Mouse (Mus musculus): ENCODE results near the gene Ptpa. TPM values are rescaled to one million over a fixed set of nuclear protein-coding genes. Genes with fewer than 3 reads are reported as not detected.

Gene Ptpa
- total and polyA plus RNA-seq, 3 experiments = 111 to 194 (median 122) TPM

DNA sequence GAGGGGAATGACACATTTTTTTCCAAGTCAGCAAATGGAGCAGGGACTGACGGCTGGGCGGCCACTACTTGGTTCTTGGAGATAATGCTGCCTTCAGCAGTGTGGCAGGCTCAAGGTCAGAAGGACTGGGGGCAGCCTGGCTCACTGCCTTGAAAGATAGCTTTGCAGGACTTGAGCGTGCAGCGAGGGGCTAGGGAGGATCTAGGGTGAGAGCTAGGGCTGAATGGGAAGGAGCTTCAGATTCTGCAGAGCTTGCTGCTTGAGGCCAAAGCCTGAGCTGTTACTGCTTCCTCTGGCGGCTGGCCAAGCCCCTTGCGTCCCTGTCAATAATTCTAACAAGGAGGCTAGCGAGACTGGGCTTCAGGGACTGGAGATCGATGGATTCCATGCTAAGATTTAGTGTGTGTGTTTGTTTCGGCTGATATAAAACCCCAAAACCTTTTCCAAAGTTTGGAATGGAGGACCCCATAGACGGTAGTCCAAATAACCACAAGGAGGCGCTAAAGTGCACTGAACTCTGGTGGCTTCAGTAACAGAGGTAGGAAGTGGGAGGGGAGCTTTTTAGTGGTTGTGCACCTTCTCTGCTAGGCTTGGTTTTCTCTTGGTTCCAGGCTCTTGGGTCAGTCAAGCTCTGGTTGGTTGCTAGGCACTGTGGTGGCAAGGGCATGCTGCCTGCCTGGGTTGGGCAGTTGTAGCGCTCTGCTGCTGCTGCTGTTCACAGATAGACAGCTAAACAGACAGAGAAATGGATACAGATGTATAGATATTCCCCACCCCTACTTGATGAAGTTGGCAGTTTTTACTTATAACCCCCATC lies 25.1 kb downstream of the Ptpa start (continued):
- TF ChIP-seq ZC3H11A (IDR thresholded peaks at IDR 0.05; ENCODE audit: low read depth, low read length) = peak; percentile 67; the same call in 1 of the 2 replicates

DNA sequence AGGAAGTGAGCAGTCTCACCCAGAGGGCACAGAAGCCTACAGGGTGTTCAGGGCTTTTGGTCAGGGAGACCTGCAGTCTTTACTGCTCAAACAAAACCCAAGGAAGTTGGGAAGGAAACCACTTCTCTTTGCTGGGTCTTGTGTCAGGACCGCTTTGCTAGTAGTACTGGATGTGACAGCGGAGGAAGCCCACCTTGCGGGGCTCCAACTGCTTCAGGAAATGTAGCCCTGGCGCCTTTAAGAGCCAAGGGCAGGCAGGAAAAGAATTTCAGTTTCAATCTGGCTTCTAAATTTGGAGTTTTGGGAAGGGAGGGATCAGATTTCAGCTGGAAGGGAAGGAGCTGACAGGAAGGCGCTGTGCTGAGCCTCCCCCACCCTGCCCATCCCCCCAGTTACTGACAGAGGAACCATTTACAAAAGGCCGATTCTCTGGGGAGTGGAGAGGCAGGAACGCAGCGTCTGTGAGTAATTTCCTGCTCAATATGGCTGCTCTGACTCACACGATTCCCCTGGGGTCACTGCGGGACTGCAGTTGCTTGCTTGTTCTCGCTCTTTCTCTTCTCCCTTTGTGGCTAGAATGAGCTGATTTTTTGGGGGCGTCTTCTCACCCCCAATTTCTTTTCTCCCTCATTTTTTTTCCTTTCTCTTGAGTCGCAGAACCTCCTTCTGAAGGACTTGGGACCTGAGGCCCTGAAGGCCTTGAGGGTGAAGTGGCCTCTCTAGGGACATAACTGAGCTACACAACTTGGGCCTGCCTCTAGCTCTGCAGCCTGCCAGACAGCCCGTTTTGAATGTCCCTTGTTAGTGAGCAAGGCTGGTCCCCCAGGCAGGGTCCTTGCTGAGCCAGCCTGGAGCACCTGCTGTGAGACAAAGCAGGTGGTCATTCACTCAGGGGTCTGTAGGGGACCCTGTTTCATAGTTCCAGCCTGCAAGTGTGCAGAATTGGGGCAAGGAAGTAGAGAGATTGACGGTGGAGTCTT lies 26.0 kb downstream of the Ptpa start:
- peak overlapping the region; percentile 7 to 32 (median 20) for H3K4me3 ChIP-seq (replicated peaks in 1 of 3; ENCODE audit: low read depth in 2 of 3, low read length in 2 of 3, poor library complexity in 1 of 3)
- dilution Hi-C loops (cut with MboI; ENCODE audit: extremely low pct_ligation_motif_present, extremely low pct_unique_long_range_greater_than_20kb, low sequenced_read_pairs) = no loop called here
- no peaks in the 10 kb centered on the region for H3K27me3 ChIP-seq (replicated peaks)
- H3K9me3 ChIP-seq (replicated peaks; ENCODE audit: low read length) = no peaks in the 10 kb centered on the region
- in situ Hi-C loops (cut with MboI; ENCODE audit: low pct_ligation_motif_present, low pct_unique_long_range_greater_than_20kb, low sequenced_read_pairs) = no loop called here
- H3K27ac ChIP-seq (ENCODE audit: insufficient read depth, low read depth) = peak overlapping the region; percentile 88
- H3K9ac ChIP-seq (ENCODE audit: insufficient read depth, low read depth) = peak overlapping the region; percentile 69
- H3K36me3 ChIP-seq (replicated peaks in 1 of 2; ENCODE audit: control insufficient read depth in 1 of 2, insufficient read depth in 1 of 2, low read length in 1 of 2) = peaks cover 47 to 83% of the 10 kb centered on the region in 2 experiments
- DNase-seq (ENCODE audit: extremely low read depth) = peak; percentile 99
- peak overlapping the region; percentile 75 for H3K4me2 ChIP-seq (ENCODE audit: insufficient read depth, low read depth, poor library complexity, severe bottlenecking)
- no peaks in the 10 kb centered on the region for H3K79me2 ChIP-seq (replicated peaks; ENCODE audit: control insufficient read depth, extremely low read depth, insufficient read depth, poor library complexity, severe bottlenecking)
- peaks cover 31 to 59% of the 10 kb centered on the region in 2 experiments for H3K4me1 ChIP-seq (ENCODE audit: control insufficient read depth in 1 of 2, insufficient read depth in 2 of 2)
- TF ChIP-seq MXI1 (IDR thresholded peaks at IDR 0.05; ENCODE audit: low read depth, low read length) = peak; percentile 82
- peak; percentile 53; the same call in 1 of the 2 replicates for TF ChIP-seq NELFE (IDR thresholded peaks at IDR 0.05; ENCODE audit: low read depth, low read length)
- peak; percentile 90 for TF ChIP-seq JUND (conservative IDR thresholded peaks at IDR 0.05; ENCODE audit: low read depth, low read length)
- peak; percentile 58; the same call in 1 of the 2 replicates for TF ChIP-seq E2F4 (IDR thresholded peaks at IDR 0.05; ENCODE audit: insufficient replicate concordance, low read depth, low read length)
- TF ChIP-seq IRF4 (IDR thresholded peaks at IDR 0.05; ENCODE audit: low read depth, low read length) = peak; percentile 96
- TF ChIP-seq RAD21 (IDR thresholded peaks at IDR 0.05; ENCODE audit: low read depth, low read length) = peak; percentile 21
- TF ChIP-seq UBTF (IDR thresholded peaks at IDR 0.05; ENCODE audit: low read depth, low read length) = no peak; the same call in 1 of the 2 replicates
- no peak for TF ChIP-seq CHD1 (IDR thresholded peaks at IDR 0.05; ENCODE audit: low read depth, low read length)
- TF ChIP-seq MAFK (IDR thresholded peaks at IDR 0.05; ENCODE audit: insufficient replicate concordance, low read length) = no peak; the same call in 1 of the 2 replicates
- TF ChIP-seq EP300 (IDR thresholded peaks at IDR 0.05; ENCODE audit: low read length) = peak; percentile 95
- TF ChIP-seq CTCF (conservative IDR thresholded peaks at IDR 0.05 in 1 of 2, IDR thresholded peaks at IDR 0.05 in 1 of 2; ENCODE audit: low read depth in 2 of 2, low read length in 2 of 2) = 0 out of 4 replicates have a peak, but pooled peaks of 1 of the 2 experiments have one; percentile 22
- peak; percentile 94 for TF ChIP-seq SIN3A (IDR thresholded peaks at IDR 0.05; ENCODE audit: low read length)
- TF ChIP-seq CHD2 (IDR thresholded peaks at IDR 0.05; ENCODE audit: low read length) = peak; percentile 99
- no peak for TF ChIP-seq ZC3H11A (IDR thresholded peaks at IDR 0.05; ENCODE audit: low read depth, low read length)
- no peak; the same call in 1 of the 2 replicates for TF ChIP-seq GABPA (IDR thresholded peaks at IDR 0.05; ENCODE audit: insufficient replicate concordance, low read depth, low read length)
- peak; percentile 85 for TF ChIP-seq JUN (IDR thresholded peaks at IDR 0.05; ENCODE audit: insufficient read depth, low read depth, low read length)
- peak; percentile 73; the same call in 1 of the 2 replicates for TF ChIP-seq ZMIZ1 (IDR thresholded peaks at IDR 0.05; ENCODE audit: low read depth, low read length)
- no peak for TF ChIP-seq USF1 (IDR thresholded peaks at IDR 0.05; ENCODE audit: low read depth, low read length)
- 0 out of 2 replicates have a peak, but pooled peaks have one; percentile 47 for TF ChIP-seq TBP (conservative IDR thresholded peaks at IDR 0.05; ENCODE audit: low read depth, low read length)
- TF ChIP-seq HCFC1 (IDR thresholded peaks at IDR 0.05; ENCODE audit: low read depth, low read length) = peak; percentile 85
- peak; percentile 68 for TF ChIP-seq ZNF384 (IDR thresholded peaks at IDR 0.05; ENCODE audit: low read depth, low read length)
- TF ChIP-seq PAX5 (IDR thresholded peaks at IDR 0.05; ENCODE audit: low read length) = no peak
- peak; percentile 74 for TF ChIP-seq ELF1 (IDR thresholded peaks at IDR 0.05; ENCODE audit: low read depth, low read length)
- peak; percentile 94 for TF ChIP-seq MEF2A (IDR thresholded peaks at IDR 0.05; ENCODE audit: borderline replicate concordance, low read depth, low read length)
- peak; percentile 93 for TF ChIP-seq KAT2A (IDR thresholded peaks at IDR 0.05; ENCODE audit: insufficient replicate concordance, low read length)
- TF ChIP-seq MYC (IDR thresholded peaks at IDR 0.05; ENCODE audit: low read depth, low read length) = peak; percentile 66; the same call in 1 of the 2 replicates
- TF ChIP-seq RCOR1 (conservative IDR thresholded peaks at IDR 0.05; ENCODE audit: low read depth, low read length) = peak; percentile 93; the same call in 1 of the 2 replicates
- TF ChIP-seq MAX (IDR thresholded peaks at IDR 0.05; ENCODE audit: low read length) = peak; percentile 74
- peak; percentile 59 for TF ChIP-seq NRF1 (IDR thresholded peaks at IDR 0.05; ENCODE audit: low read depth, low read length)
- peak; percentile 50; the same call in 1 of the 2 replicates for TF ChIP-seq POLR2A (IDR thresholded peaks at IDR 0.05; ENCODE audit: low read depth, low read length)
- peak; percentile 91; the same call in 1 of the 2 replicates for TF ChIP-seq TCF12 (IDR thresholded peaks at IDR 0.05; ENCODE audit: low read depth, low read length)
- TF ChIP-seq SMC3 (IDR thresholded peaks at IDR 0.05; ENCODE audit: low read depth, low read length) = peak; percentile 43

Data from CH12.LX (cell line).